Mouse (Mus musculus) c-Kit-negative CD71-positive TER-119-positive erythroid progenitor cells, embryonic 14.5 days (primary cell): ENCODE data around the gene Gm49393.

Experiments
- DNase-seq: peaks from one replicate; pipeline ENCODE4 v3.0.0-alpha.2; 2013; ENCODE audit warnings: low read depth, low spot score

Gm49393 gene

DNA sequence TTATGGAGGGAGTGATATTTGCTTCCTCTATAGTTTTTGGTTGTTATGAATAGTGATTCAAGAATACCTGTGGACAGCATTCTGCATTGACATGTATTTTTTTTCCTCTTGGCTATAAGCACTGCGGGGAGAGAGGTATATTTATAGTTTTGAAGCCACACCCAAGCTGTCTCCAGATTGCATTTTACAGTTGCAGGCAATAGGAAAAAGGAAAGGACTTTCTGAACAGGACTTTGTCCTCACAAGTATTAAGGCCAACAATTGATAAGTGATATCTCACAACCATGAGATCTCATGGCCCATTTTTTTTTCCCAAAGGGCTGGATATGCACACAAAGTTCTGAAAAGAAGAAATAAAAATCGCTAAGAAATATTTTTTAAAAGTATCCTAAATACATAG lies 125.7 kb downstream of the Gm49393 start:
- DNase-seq: no peak
